Mouse (Mus musculus): ENCODE results near the gene Gm884.
"Not testable (repeated sequence)": the region's sequence is repeated elsewhere in the genome, so short reads cannot be mapped to it uniquely, and the experiment has no call there.

Gene Gm884

GRCm38 (mm10) chr11:103634806-103635205 is 13.9 kb upstream of the Gm884 start:
- DNase-seq, result no peak

- no peak for DNase-seq
These were observed 6.5 kb upstream of the Gm884 start for GRCm38 (mm10) chr11:103627453-103627852.

- DNase-seq, result no peak
These were observed 10.2 kb downstream of the Gm884 start for GRCm38 (mm10) chr11:103610772-103611171.

GRCm38 (mm10) chr11:103606611-103607010 is 14.3 kb downstream of the Gm884 start:
- DNase-seq, result no peak

GRCm38 (mm10) chr11:103578339-103578738 is 42.6 kb downstream of the Gm884 start:
- no peak for DNase-seq

- DNase-seq, result no peak
These were observed 64.9 kb downstream of the Gm884 start for GRCm38 (mm10) chr11:103556021-103556420.

- not testable (repeated sequence) for DNase-seq
These were observed 86.0 kb downstream of the Gm884 start for GRCm38 (mm10) chr11:103534973-103535372.

GRCm38 (mm10) chr11:103512111-103512510 is 108.8 kb downstream of the Gm884 start:
- DNase-seq, result no peak

- no peak for DNase-seq
These were observed 116.4 kb downstream of the Gm884 start, which contains the start of gene Lrrc37a for GRCm38 (mm10) chr11:103504497-103504896. Gene Lrrc37a (minus strand): TSS chr11:103504597.
